9 mouse cellular contexts compared by ENCODE assay signal in the genomic region with DNA sequence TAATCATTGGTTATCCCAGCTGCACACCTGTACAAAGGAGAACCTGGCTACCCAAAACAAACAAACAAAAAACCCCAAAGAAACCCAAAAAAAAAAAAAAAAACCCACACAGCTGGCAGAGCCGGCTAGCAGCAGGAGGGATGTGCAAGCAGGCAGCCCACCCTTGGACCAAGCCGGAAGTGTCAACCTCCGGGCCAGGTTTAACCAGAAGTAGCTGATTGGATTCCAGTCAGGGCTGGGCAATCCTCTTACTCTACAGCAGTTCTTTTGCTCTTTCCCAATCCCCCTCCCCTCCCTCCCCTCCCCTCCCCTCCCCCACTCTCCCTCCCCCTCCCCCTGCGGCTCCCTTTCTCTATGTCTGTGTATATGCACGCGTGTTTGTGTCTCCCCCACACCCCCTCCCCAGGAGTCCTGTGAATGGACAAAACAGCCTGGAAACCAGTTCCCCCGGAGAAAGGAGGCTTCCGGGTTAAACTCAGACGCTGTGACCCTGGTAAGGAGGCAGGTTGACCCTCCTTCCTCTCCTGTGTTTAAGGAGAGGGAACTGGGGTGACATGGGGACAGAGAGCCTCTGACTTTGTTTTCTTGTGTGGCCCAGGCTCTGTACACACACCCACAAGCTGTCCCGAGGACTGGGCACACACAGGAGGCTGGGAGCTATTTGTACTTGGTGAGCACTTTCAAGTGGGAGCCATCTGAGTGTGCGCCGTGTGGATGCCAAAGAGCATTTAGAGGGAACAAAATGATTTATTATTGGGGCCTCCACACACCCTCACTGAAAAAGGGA.
A peak's percentile ranks its signal among the peaks of the same experiment; 100 is the strongest.
DNase-seq lines count a peak whose midpoint lies in the region; ATAC-seq and TF ChIP-seq lines count a peak whose summit lies in the region.
"Had no signal": no experiment of that assay in that cellular context is flagged by ENCODE, and none has a peak within 500 bp of the region (broad histone marks: within the 10 kb centered on the region; RNA-seq: fewer than 3 reads in every experiment).

No protein-coding gene starts in this region.

- DNase-seq in lung, adult 18-20 months: peak; percentile 38 to 56
- no peak for DNase-seq in lung, postnatal 14 days
- DNase-seq in lung, postnatal 4 days: peak; percentile 24 to 60
- peak; percentile 64 for DNase-seq in thymus, postnatal 0 days (ENCODE audit: low spot score)
- DNase-seq in cerebellum, adult 11-12 months: no peak
- DNase-seq in yolk sac, embryonic 10.5 days (ENCODE audit: low spot score): no peak
- DNase-seq in layer of hippocampus, adult 2 months (ENCODE audit: low spot score in 2 of 2): no peak

- no peaks in the 10 kb centered on the region for H3K36me3 ChIP-seq in intestine, embryonic 15.5 days

- H3K9me3 ChIP-seq in intestine, embryonic 15.5 days: no peaks in the 10 kb centered on the region

- ATAC-seq in intestine, embryonic 15.5 days: peak; percentile 58

- TF ChIP-seq CTCF in layer of hippocampus, adult 2 months (conservative IDR thresholded peaks at IDR 0.05): no peak

- peak overlapping the region; percentile 13 for H3K4me2 ChIP-seq in intestine, embryonic 15.5 days (replicated peaks)

- no peak overlapping the region for H3K27ac ChIP-seq in intestine, embryonic 15.5 days
- H3K27ac ChIP-seq in layer of hippocampus, adult 2 months: no peak overlapping the region
- H3K27ac ChIP-seq: macrophage had no signal

- H3K27me3 ChIP-seq in intestine, embryonic 15.5 days (replicated peaks): no peaks in the 10 kb centered on the region

- no peak overlapping the region for H3K9ac ChIP-seq in intestine, embryonic 15.5 days

- 11% methylated on average over 11 of the region's 12 CpGs for WGBS in intestine, embryonic 15.5 days

- H3K4me1 ChIP-seq in intestine, embryonic 15.5 days (replicated peaks): peaks cover 13% of the 10 kb centered on the region

- no peak overlapping the region for H3K4me3 ChIP-seq in intestine, embryonic 15.5 days (replicated peaks)
- no peak overlapping the region for H3K4me3 ChIP-seq in layer of hippocampus, adult 2 months

Comparison
In these comparisons a context has a peak if more than half of its experiments do, and no peak if none do; other contexts are left out.
1. DNase-seq: peak in lung, adult 18-20 months (2 of 2), lung, postnatal 4 days (2 of 2) and thymus, postnatal 0 days (single experiment); none in lung, postnatal 14 days (single experiment), cerebellum, adult 11-12 months (single experiment), yolk sac, embryonic 10.5 days (single experiment) and layer of hippocampus, adult 2 months (0 of 2).